Mouse (Mus musculus) lung, postnatal 0 days (tissue): ENCODE results near the gene Metap1d. TPM values are rescaled to one million over a fixed set of nuclear protein-coding genes. Genes with fewer than 3 reads are reported as not detected.

ENCODE experiments used
- ATAC-seq: fragments of 200-750 bp; cut with Nextera tagmentation; 2 replicates; pipeline ENCODE4 v1.8.0; 2017; ENCODE audit warnings: moderate library complexity
- DNase-seq: peaks from one replicate; pipeline ENCODE4 v3.0.0-alpha.2; 2016; ENCODE audit warnings: low spot score
- H3K27ac ChIP-seq: fragments of 300-500 bp; sonication (generic); 2 replicates; pipeline ENCODE4 v1.5.1; 2014; ENCODE audit warnings: antibody characterized with exemption, mild to moderate bottlenecking, low read length, mixed read lengths
- H3K27me3 ChIP-seq: fragments of 300-500 bp; sonication (generic); replicated peaks from 2 replicates; pipeline ENCODE4 v1.6.1; 2014; ENCODE audit warnings: low read length, mixed read lengths; ENCODE audit not compliant: insufficient read depth
- H3K36me3 ChIP-seq: fragments of 300-500 bp; sonication (generic); 2 replicates; pipeline ENCODE4 v1.6.1; 2014; ENCODE audit warnings: low read length, mixed read lengths; ENCODE audit not compliant: insufficient read depth
- H3K4me1 ChIP-seq: fragments of 300-500 bp; sonication (generic); 2 replicates; pipeline ENCODE4 v1.6.1; 2014; ENCODE audit warnings: antibody characterized with exemption, low read depth, low read length, mixed read lengths; ENCODE audit not compliant: insufficient read depth
- H3K4me2 ChIP-seq: fragments of 300-500 bp; sonication (generic); replicated peaks from 2 replicates; pipeline ENCODE4 v1.6.1; 2014; ENCODE audit warnings: low read depth, mild to moderate bottlenecking, low read length, moderate library complexity, mixed read lengths
- H3K4me3 ChIP-seq: fragments of 300-500 bp; sonication (generic); 2 replicates; pipeline ENCODE4 v1.5.1; 2014; ENCODE audit warnings: low read depth, low read length
- H3K9ac ChIP-seq: fragments of 300-500 bp; sonication (generic); replicated peaks from 2 replicates; pipeline ENCODE4 v1.6.1; 2014; ENCODE audit warnings: low read depth, mild to moderate bottlenecking
- H3K9me3 ChIP-seq: fragments of 300-500 bp; sonication (generic); 2 replicates; pipeline ENCODE4 v1.6.1; 2016; ENCODE audit warnings: low read length, mixed read lengths
- CTCF ChIP-seq: IDR thresholded peaks from 2 replicates; pipeline ENCODE4 v1.5.1; 2016; ENCODE audit warnings: antibody characterized with exemption, mild to moderate bottlenecking
- EP300 ChIP-seq: IDR thresholded peaks from 2 replicates; pipeline ENCODE4 v1.6.1; 2016; ENCODE audit warnings: antibody characterized with exemption, mild to moderate bottlenecking, control low read depth
- WGBS: fragments of 180-500 bp; shearing (Covaris S2); extraction: QIAGEN DNeasy Blood & Tissue Kit; methylation state at CpG from one replicate; pipeline ENCODE4 v1.1.7; 2014; 5-methylcytosine and 5-hydroxymethylcytosine counted together
- polyA plus RNA-seq: library from polyadenylated mRNA; unstranded; fragments of >200 nt; fragmentation: Nextera tagmentation; extraction: Ambion mirVana; gene quantifications from 2 replicates; pipeline ENCODE4 v1.2.1, GENCODE M21; 2015

The Metap1d gene
- polyA plus RNA-seq, 1 experiment from 2014 or later, result 15.3 TPM

- H3K36me3 ChIP-seq, result no peaks in the 10 kb centered on the region
- H3K9ac ChIP-seq, result no peak overlapping the region
- H3K27me3 ChIP-seq, result no peaks in the 10 kb centered on the region
- TF ChIP-seq EP300, result no peak
- no peak for TF ChIP-seq CTCF
- no peaks in the 10 kb centered on the region for H3K9me3 ChIP-seq
- 78% methylated on average over 4 of the region's 4 CpGs for WGBS
- no peak overlapping the region for H3K27ac ChIP-seq
- DNase-seq, result no peak
- H3K4me3 ChIP-seq, result no peak overlapping the region
- no peaks in the 10 kb centered on the region for H3K4me1 ChIP-seq
- no peak for ATAC-seq
- no peak overlapping the region for H3K4me2 ChIP-seq
Measured at GRCm38 (mm10) chr2:71516995-71517394, 63.9 kb downstream of the Metap1d start.

GRCm38 (mm10) chr2:71517466-71518099, 64.5 kb downstream of the Metap1d start:
- H3K36me3 ChIP-seq, result no peaks in the 10 kb centered on the region
- DNase-seq, result no peak
- no peak overlapping the region for H3K27ac ChIP-seq
- 88% methylated on average over 8 of the region's 8 CpGs for WGBS
- no peak overlapping the region for H3K9ac ChIP-seq
- no peaks in the 10 kb centered on the region for H3K4me1 ChIP-seq
- ATAC-seq, result no peak
- H3K27me3 ChIP-seq, result no peaks in the 10 kb centered on the region; the same call in 1 of the 2 replicates
- H3K4me3 ChIP-seq, result no peak overlapping the region
- TF ChIP-seq EP300 (no peak), CTCF (no peak)
- H3K9me3 ChIP-seq, result no peaks in the 10 kb centered on the region
- no peak overlapping the region for H3K4me2 ChIP-seq

GRCm38 (mm10) chr2:71522871-71523270, 69.8 kb downstream of the Metap1d start:
- TF ChIP-seq EP300 (no peak), CTCF (no peak)
- Histone ChIP-seq H3K4me3 (no peak overlapping the region), H3K36me3 (no peaks in the 10 kb centered on the region), H3K4me2 (no peak overlapping the region), H3K4me1 (no peaks in the 10 kb centered on the region), H3K9me3 (no peaks in the 10 kb centered on the region), H3K27me3 (peaks cover 25% of the 10 kb centered on the region), H3K9ac (no peak overlapping the region), H3K27ac (no peak overlapping the region)
- 56% methylated on average over 4 of the region's 4 CpGs for WGBS
- no peak for DNase-seq
- no peak for ATAC-seq

GRCm38 (mm10) chr2:71523431-71523830, 70.4 kb downstream of the Metap1d start:
- Histone ChIP-seq H3K4me3 (no peak overlapping the region), H3K9ac (no peak overlapping the region), H3K9me3 (no peaks in the 10 kb centered on the region), H3K27me3 (peaks cover 30% of the 10 kb centered on the region), H3K4me2 (no peak overlapping the region), H3K4me1 (no peaks in the 10 kb centered on the region), H3K27ac (no peak overlapping the region), H3K36me3 (no peaks in the 10 kb centered on the region)
- ATAC-seq, result no peak
- DNase-seq, result no peak
- 29% methylated on average over 4 of the region's 4 CpGs for WGBS
- no peak for TF ChIP-seq EP300
- no peak for TF ChIP-seq CTCF

GRCm38 (mm10) chr2:71524763-71525162, 71.7 kb downstream of the Metap1d start:
- 28% methylated on average over 13 of the region's 13 CpGs for WGBS
- ATAC-seq (no peak), DNase-seq (no peak)
- no peak for TF ChIP-seq CTCF
- no peak for TF ChIP-seq EP300
- H3K9me3 ChIP-seq, result no peaks in the 10 kb centered on the region
- H3K27ac ChIP-seq, result no peak overlapping the region
- H3K4me2 ChIP-seq, result no peak overlapping the region
- peaks cover 43% of the 10 kb centered on the region for H3K27me3 ChIP-seq
- H3K36me3 ChIP-seq, result no peaks in the 10 kb centered on the region
- peaks cover 7% of the 10 kb centered on the region for H3K4me1 ChIP-seq
- no peak overlapping the region for H3K9ac ChIP-seq
- no peak overlapping the region for H3K4me3 ChIP-seq

GRCm38 (mm10) chr2:71526595-71527322, 73.7 kb downstream of the Metap1d start:
- Histone ChIP-seq H3K9ac (no peak overlapping the region), H3K36me3 (no peaks in the 10 kb centered on the region), H3K4me1 (peaks cover 9% of the 10 kb centered on the region), H3K27me3 (peaks cover 63% of the 10 kb centered on the region), H3K4me2 (no peak overlapping the region), H3K4me3 (no peak overlapping the region), H3K27ac (no peak overlapping the region), H3K9me3 (no peaks in the 10 kb centered on the region)
- no peak for DNase-seq
- WGBS, result 2% methylated on average over 10 of the region's 10 CpGs
- no peak for ATAC-seq
- TF ChIP-seq EP300 (no peak), CTCF (no peak)
